Mouse (Mus musculus) G1E (cell line): ENCODE data around the gene Olfr617. TPM values are rescaled to one million over a fixed set of nuclear protein-coding genes. Genes with fewer than 3 reads are reported as not detected.

Source experiments
- ATAC-seq: 2 replicates; pipeline ENCODE4 v1.8.0; 2016; ENCODE audit warnings: mild to moderate bottlenecking; ENCODE audit not compliant: insufficient number of reproducible peaks, poor library complexity, low FRiP score, severe bottlenecking; ENCODE audit errors: extremely low read depth
- DNase-seq: peaks from one replicate; pipeline ENCODE4 v3.0.0; 2012; ENCODE audit warnings: low spot score
- H3K27me3 ChIP-seq: 2 replicates; pipeline ENCODE4 v1.6.1; 2012; ENCODE audit warnings: mild to moderate bottlenecking, low read length, inconsistent platforms; ENCODE audit not compliant: insufficient read depth
- H3K36me3 ChIP-seq: replicated peaks from 2 replicates; pipeline ENCODE3; 2012; ENCODE audit warnings: mild to moderate bottlenecking, inconsistent platforms
- H3K4me1 ChIP-seq: 2 replicates; pipeline ENCODE4 v1.6.1; 2012; ENCODE audit warnings: low read depth, low read length, inconsistent platforms, mixed read lengths; ENCODE audit not compliant: insufficient read depth
- H3K4me3 ChIP-seq: 2 replicates; pipeline ENCODE4 v1.5.1; 2012; ENCODE audit warnings: low read depth, mild to moderate bottlenecking, inconsistent platforms, low read length, moderate library complexity, mixed read lengths
- H3K9me3 ChIP-seq: replicated peaks from 2 replicates; pipeline ENCODE4 v1.6.1; 2012; ENCODE audit warnings: inconsistent platforms
- CTCF ChIP-seq: IDR thresholded peaks from 2 replicates; pipeline ENCODE4 v1.5.1; 2012; ENCODE audit warnings: low read depth, low read length, inconsistent platforms, mixed read lengths
- GATA1 ChIP-seq: IDR thresholded peaks from 2 replicates; pipeline ENCODE4 v1.6.1; 2012; ENCODE audit warnings: borderline replicate concordance, low read length, inconsistent platforms, mixed read lengths
- GATA2 ChIP-seq: IDR thresholded peaks from 2 replicates; pipeline ENCODE4 v1.6.1; 2012; ENCODE audit warnings: low read depth, low read length, inconsistent platforms, borderline replicate concordance
- POLR2AphosphoS5 ChIP-seq: IDR thresholded peaks from 2 replicates; pipeline ENCODE4 v1.6.1; 2012; ENCODE audit warnings: low read depth, low read length, inconsistent platforms; ENCODE audit not compliant: insufficient replicate concordance
- TAL1 ChIP-seq: conservative IDR thresholded peaks from 2 replicates; pipeline ENCODE4 v1.6.1; 2012; ENCODE audit warnings: low read depth, low read length, inconsistent platforms, mixed read lengths
- polyA plus RNA-seq: library from polyadenylated mRNA; stranded (reverse); fragments of >175 nt; gene quantifications from 2 replicates; pipeline ENCODE4 v1.2.3, GENCODE M21; 2012
- total RNA-seq, 2 experiments: library from RNA; stranded (forward) in 1 of 2; stranded (reverse) in 1 of 2; fragments of 200-1000 nt in 1 of 2; fragments of >200 nt in 1 of 2; fragmentation: Nextera tagmentation in 1 of 2; gene quantifications; 2 replicates each; pipeline ENCODE4 v1.2.3; 2014 to 2017

Olfr617 gene
- total and polyA plus RNA-seq, 3 experiments: 0.49 TPM; not detected in 2

DNA sequence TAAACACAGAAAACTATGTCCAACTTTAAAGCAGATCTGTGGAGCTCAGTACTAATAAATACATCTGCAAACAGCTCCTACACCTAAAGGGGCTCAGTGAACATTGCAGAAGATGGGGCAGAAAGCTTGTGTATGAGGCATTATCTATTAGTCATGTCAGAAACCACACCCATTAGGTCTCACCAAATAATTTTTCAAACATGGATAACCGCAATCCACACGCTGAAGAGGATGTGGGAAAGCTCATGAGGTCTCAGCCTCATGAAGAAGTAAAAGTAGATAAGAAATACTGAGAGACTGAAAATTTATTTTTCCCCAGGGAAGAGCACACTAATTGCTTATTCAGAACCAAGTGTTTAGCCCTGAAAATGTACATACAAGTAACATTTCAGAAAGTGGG is 34.6 kb downstream of the Olfr617 start:
- Histone ChIP-seq H3K4me3 (no peak overlapping the region), H3K9me3 (no peaks in the 10 kb centered on the region), H3K36me3 (no peaks in the 10 kb centered on the region), H3K27me3 (no peaks in the 10 kb centered on the region), H3K4me1 (no peaks in the 10 kb centered on the region)
- ATAC-seq (no peak), DNase-seq (no peak)
- TF ChIP-seq POLR2AphosphoS5 (no peak), GATA1 (no peak), TAL1 (no peak), GATA2 (no peak), CTCF (no peak)

DNA sequence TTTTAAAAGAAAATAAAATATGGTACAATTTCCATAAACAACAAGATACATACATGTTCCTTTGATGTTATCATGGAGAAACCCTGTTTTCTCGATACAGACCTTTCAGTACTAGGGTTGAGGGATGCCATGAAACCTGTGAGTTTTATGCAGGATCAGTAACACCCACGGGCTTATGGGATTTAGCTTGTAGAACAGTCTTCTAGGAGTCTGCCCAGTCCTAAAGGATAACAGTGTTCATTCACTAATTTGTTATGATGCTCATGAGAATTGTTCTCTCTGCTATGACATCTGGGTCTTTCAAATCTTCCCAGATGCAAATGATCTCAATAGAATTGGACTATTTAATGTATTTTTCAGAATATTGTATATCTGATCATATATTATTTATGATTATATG is 39.6 kb downstream of the Olfr617 start, which contains the start of gene Olfr620:
TSS of gene Olfr620 (minus strand) at position 101 of the 400 bp plus-strand sequence.
- H3K36me3 ChIP-seq: no peaks in the 10 kb centered on the region
- TF ChIP-seq GATA2: no peak
- no peak for TF ChIP-seq POLR2AphosphoS5
- no peak for TF ChIP-seq GATA1
- TF ChIP-seq CTCF: no peak
- ATAC-seq (no peak), DNase-seq (no peak)
- H3K4me3 ChIP-seq: no peak within 1 kb of the TSS
- no peaks in the 10 kb centered on the region for H3K4me1 ChIP-seq
- no peaks in the 10 kb centered on the region for H3K9me3 ChIP-seq
- no peaks in the 10 kb centered on the region for H3K27me3 ChIP-seq

Other genes with a start within 250 kb of the Olfr617 start
Only the 20 nearest of the 32 such genes appear.
- not detected in 2 replicates for gene Olfr605, start 127.6 kb upstream of the Olfr617 start, total RNA-seq (2014; fragmentation: Nextera tagmentation)
- gene Olfr605, start 127.6 kb upstream of the Olfr617 start, total RNA-seq (2017): 0.22 TPM in 1 of 2 replicates, not detected in the other
- gene Olfr605, start 127.6 kb upstream of the Olfr617 start, polyA plus RNA-seq: not detected in 2 replicates
- not detected in 2 replicates for gene Olfr606, start 124.0 kb upstream of the Olfr617 start, total RNA-seq (2014; fragmentation: Nextera tagmentation)
- 0.27 and 0.29 TPM in 2 replicates for gene Olfr606, start 124.0 kb upstream of the Olfr617 start, total RNA-seq (2017)
- gene Olfr606, start 124.0 kb upstream of the Olfr617 start, polyA plus RNA-seq: not detected in 2 replicates
- not detected in 2 replicates for gene Olfr607, start 108.9 kb upstream of the Olfr617 start, total RNA-seq (2014; fragmentation: Nextera tagmentation)
- under 0.01 and 0.11 TPM in 2 replicates for gene Olfr607, start 108.9 kb upstream of the Olfr617 start, total RNA-seq (2017)
- not detected in 2 replicates for gene Olfr607, start 108.9 kb upstream of the Olfr617 start, polyA plus RNA-seq
- gene Olfr608, start 103.2 kb upstream of the Olfr617 start, total RNA-seq (2014; fragmentation: Nextera tagmentation): not detected in 2 replicates
- not detected in 2 replicates for gene Olfr608, start 103.2 kb upstream of the Olfr617 start, total RNA-seq (2017)
- gene Olfr608, start 103.2 kb upstream of the Olfr617 start, polyA plus RNA-seq: not detected in 2 replicates
- gene Olfr609, start 75.0 kb upstream of the Olfr617 start, total RNA-seq (2014; fragmentation: Nextera tagmentation): not detected in 2 replicates
- gene Olfr609, start 75.0 kb upstream of the Olfr617 start, total RNA-seq (2017): not detected in 2 replicates
- gene Olfr609, start 75.0 kb upstream of the Olfr617 start, polyA plus RNA-seq: not detected in 2 replicates
- not detected in 2 replicates for gene Olfr610, start 60.9 kb upstream of the Olfr617 start, total RNA-seq (2014; fragmentation: Nextera tagmentation)
- 0.11 and 0.12 TPM in 2 replicates for gene Olfr610, start 60.9 kb upstream of the Olfr617 start, total RNA-seq (2017)
- gene Olfr610, start 60.9 kb upstream of the Olfr617 start, polyA plus RNA-seq: not detected in 2 replicates
- gene Olfr611, start 52.2 kb upstream of the Olfr617 start, total RNA-seq (2014; fragmentation: Nextera tagmentation): not detected in 2 replicates
- gene Olfr611, start 52.2 kb upstream of the Olfr617 start, total RNA-seq (2017): 0.17 TPM in 1 of 2 replicates, not detected in the other
- gene Olfr611, start 52.2 kb upstream of the Olfr617 start, polyA plus RNA-seq: not detected in 2 replicates
- not detected in 2 replicates for gene Olfr612, start 30.3 kb upstream of the Olfr617 start, total RNA-seq (2014; fragmentation: Nextera tagmentation)
- 0.35 TPM in 1 of 2 replicates, not detected in the other for gene Olfr612, start 30.3 kb upstream of the Olfr617 start, total RNA-seq (2017)
- gene Olfr612, start 30.3 kb upstream of the Olfr617 start, polyA plus RNA-seq: not detected in 2 replicates
- gene Olfr613, start 25.0 kb upstream of the Olfr617 start, total RNA-seq (2014; fragmentation: Nextera tagmentation): not detected in 2 replicates
- 0.05 TPM in 1 of 2 replicates, not detected in the other for gene Olfr613, start 25.0 kb upstream of the Olfr617 start, total RNA-seq (2017)
- not detected in 2 replicates for gene Olfr613, start 25.0 kb upstream of the Olfr617 start, polyA plus RNA-seq
- gene Olfr615, start 17.0 kb upstream of the Olfr617 start, total RNA-seq (2014; fragmentation: Nextera tagmentation): not detected in 2 replicates
- 0.12 TPM in 1 of 2 replicates, not detected in the other for gene Olfr615, start 17.0 kb upstream of the Olfr617 start, total RNA-seq (2017)
- gene Olfr615, start 17.0 kb upstream of the Olfr617 start, polyA plus RNA-seq: not detected in 2 replicates
- not detected in 2 replicates for gene Olfr616, start 3.9 kb upstream of the Olfr617 start, total RNA-seq (2014; fragmentation: Nextera tagmentation)
- gene Olfr616, start 3.9 kb upstream of the Olfr617 start, total RNA-seq (2017): 0.55 TPM in 1 of 2 replicates, not detected in the other
- gene Olfr616, start 3.9 kb upstream of the Olfr617 start, polyA plus RNA-seq: not detected in 2 replicates
- not detected in 2 replicates for gene Olfr618, start 17.0 kb downstream of the Olfr617 start, total RNA-seq (2014; fragmentation: Nextera tagmentation)
- 0.05 TPM in 1 of 2 replicates, not detected in the other for gene Olfr618, start 17.0 kb downstream of the Olfr617 start, total RNA-seq (2017)
- gene Olfr618, start 17.0 kb downstream of the Olfr617 start, polyA plus RNA-seq: not detected in 2 replicates
- not detected in 2 replicates for gene Olfr619, start 27.5 kb downstream of the Olfr617 start, total RNA-seq (2014; fragmentation: Nextera tagmentation)
- gene Olfr619, start 27.5 kb downstream of the Olfr617 start, total RNA-seq (2017): not detected in 2 replicates
- not detected in 2 replicates for gene Olfr619, start 27.5 kb downstream of the Olfr617 start, polyA plus RNA-seq
- gene Olfr620, start 39.5 kb downstream of the Olfr617 start, total RNA-seq (2014; fragmentation: Nextera tagmentation): not detected in 2 replicates
- gene Olfr620, start 39.5 kb downstream of the Olfr617 start, total RNA-seq (2017): 0.05 and 0.06 TPM in 2 replicates
- not detected in 2 replicates for gene Olfr620, start 39.5 kb downstream of the Olfr617 start, polyA plus RNA-seq
- not detected in 2 replicates for gene Olfr622, start 69.6 kb downstream of the Olfr617 start, total RNA-seq (2014; fragmentation: Nextera tagmentation)
- 0.16 TPM in 1 of 2 replicates, not detected in the other for gene Olfr622, start 69.6 kb downstream of the Olfr617 start, total RNA-seq (2017)
- not detected in 2 replicates for gene Olfr622, start 69.6 kb downstream of the Olfr617 start, polyA plus RNA-seq
- gene Olfr623, start 90.6 kb downstream of the Olfr617 start, total RNA-seq (2014; fragmentation: Nextera tagmentation): not detected in 2 replicates
- 0.05 TPM in 1 of 2 replicates, not detected in the other for gene Olfr623, start 90.6 kb downstream of the Olfr617 start, total RNA-seq (2017)
- gene Olfr623, start 90.6 kb downstream of the Olfr617 start, polyA plus RNA-seq: not detected in 2 replicates
- gene Olfr624, start 98.1 kb downstream of the Olfr617 start, total RNA-seq (2014; fragmentation: Nextera tagmentation): not detected in 2 replicates
- 0.12 and 0.22 TPM in 2 replicates for gene Olfr624, start 98.1 kb downstream of the Olfr617 start, total RNA-seq (2017)
- not detected in 2 replicates for gene Olfr624, start 98.1 kb downstream of the Olfr617 start, polyA plus RNA-seq
- gene Olfr625-ps1, start 109.7 kb downstream of the Olfr617 start, total RNA-seq (2014; fragmentation: Nextera tagmentation): not detected in 2 replicates
- not detected in 2 replicates for gene Olfr625-ps1, start 109.7 kb downstream of the Olfr617 start, total RNA-seq (2017)
- gene Olfr625-ps1, start 109.7 kb downstream of the Olfr617 start, polyA plus RNA-seq: not detected in 2 replicates
- gene Olfr243, start 141.6 kb downstream of the Olfr617 start, total RNA-seq (2014; fragmentation: Nextera tagmentation): not detected in 2 replicates
- gene Olfr243, start 141.6 kb downstream of the Olfr617 start, total RNA-seq (2017): not detected in 2 replicates
- gene Olfr243, start 141.6 kb downstream of the Olfr617 start, polyA plus RNA-seq: not detected in 2 replicates
- gene Olfr628, start 157.3 kb downstream of the Olfr617 start, total RNA-seq (2014; fragmentation: Nextera tagmentation): not detected in 2 replicates
- gene Olfr628, start 157.3 kb downstream of the Olfr617 start, total RNA-seq (2017): 0.33 TPM in 1 of 2 replicates, not detected in the other
- not detected in 2 replicates for gene Olfr628, start 157.3 kb downstream of the Olfr617 start, polyA plus RNA-seq